Mouse (Mus musculus): Measurements from ENCODE around the gene Zfp207. TPM values are rescaled to one million over a fixed set of nuclear protein-coding genes. Genes with fewer than 3 reads are reported as not detected.
"Not testable (repeated sequence)": the region's sequence is repeated elsewhere in the genome, so short reads cannot be mapped to it uniquely, and the experiment has no call there.

Zfp207 gene
- total RNA-seq, 2 experiments from 2014 or later: 149 to 169 TPM

- no peak for DNase-seq
Observed at GRCm38 (mm10) chr11:80417085-80417484, 34.0 kb downstream of the Zfp207 start.

- DNase-seq: no peak
Observed at GRCm38 (mm10) chr11:80419743-80420142, 36.7 kb downstream of the Zfp207 start.

- DNase-seq: no peak
Observed at GRCm38 (mm10) chr11:80420202-80420984, 37.3 kb downstream of the Zfp207 start.

DNA sequence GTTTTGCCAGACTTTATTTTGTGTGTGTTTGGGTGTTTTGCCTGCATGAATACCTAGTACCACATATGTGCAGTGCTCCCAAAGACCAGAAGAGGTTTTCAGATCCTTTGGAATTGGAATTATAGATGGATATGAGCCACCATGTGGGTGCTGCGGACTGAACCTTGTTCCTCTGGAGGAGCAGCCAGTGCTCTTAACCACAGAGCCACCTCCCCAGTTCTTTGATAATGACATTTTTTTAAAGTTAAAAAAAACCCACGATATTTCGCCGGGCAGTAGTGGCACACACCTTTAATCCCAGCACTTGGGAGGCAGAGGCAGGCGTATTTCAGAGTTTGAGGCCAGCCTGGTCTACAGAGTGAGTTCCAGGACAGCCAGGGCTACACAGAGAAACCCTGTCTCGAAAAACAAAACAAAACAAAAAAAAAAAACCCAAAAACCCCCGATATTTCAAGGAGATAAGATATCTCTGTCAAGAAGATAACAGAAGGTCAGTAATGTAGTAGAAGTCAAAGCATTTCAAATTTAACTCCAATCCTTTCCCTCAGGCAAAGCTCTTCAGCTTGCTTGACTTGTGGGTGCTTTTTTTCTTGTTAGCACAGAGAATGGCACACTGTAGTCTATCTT, 38.5 kb downstream of the Zfp207 start:
- DNase-seq: no peak

DNA sequence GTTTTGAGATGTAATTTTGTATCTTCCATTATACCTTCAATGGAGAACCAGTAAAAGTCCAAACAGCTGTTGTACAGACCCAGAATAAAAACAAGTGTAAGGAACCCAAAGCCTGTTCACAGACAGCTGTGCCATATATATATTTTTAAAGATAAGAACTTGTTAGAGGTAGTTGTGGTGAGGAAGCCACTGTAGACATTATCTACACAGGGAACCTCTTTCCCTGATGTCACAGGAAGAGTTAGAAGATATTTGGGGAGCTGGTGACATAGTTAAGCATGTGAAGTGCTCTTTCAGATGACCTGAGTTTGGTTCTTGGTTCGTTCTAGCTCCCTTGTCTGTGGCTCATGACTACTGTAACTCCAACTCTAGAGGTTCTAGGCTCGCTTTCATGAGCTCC, 41.6 kb downstream of the Zfp207 start:
- DNase-seq: no peak

- no peak for DNase-seq
Observed at GRCm38 (mm10) chr11:80425247-80425778, 42.2 kb downstream of the Zfp207 start.

- DNase-seq: not testable (repeated sequence)
Observed at GRCm38 (mm10) chr11:80426029-80426813, 43.1 kb downstream of the Zfp207 start.

GRCm38 (mm10) chr11:80428381-80429008, 45.4 kb downstream of the Zfp207 start, which contains the start of gene Psmd11:
Psmd11 (plus strand) TSS chr11:80428615.
- peak; percentile 93 to 95 for DNase-seq

DNA sequence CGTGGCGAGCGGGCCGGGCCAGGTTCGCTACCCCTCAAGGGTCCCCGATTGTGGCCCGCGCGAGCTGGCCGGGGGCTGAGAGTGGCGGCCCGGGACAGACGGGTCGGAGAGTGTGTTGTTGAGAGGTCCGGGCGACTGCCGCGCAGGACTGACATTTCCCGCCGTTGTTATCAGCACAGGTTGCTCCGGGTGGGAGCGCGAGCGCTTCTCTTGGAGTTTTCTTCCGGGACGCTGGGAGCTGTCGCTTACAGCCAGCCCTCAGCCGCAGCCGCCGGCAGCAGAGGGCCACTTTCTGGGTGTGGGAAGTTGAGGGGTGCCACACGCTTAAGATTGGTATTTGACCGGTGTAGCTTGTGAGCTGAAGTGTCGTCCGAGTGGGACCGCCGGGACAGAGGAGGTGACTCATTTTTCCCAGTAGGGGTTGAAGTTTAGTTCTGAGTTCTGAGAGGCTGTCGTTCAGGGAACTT, 46.0 kb downstream of the Zfp207 start:
- peak in 1 of 2 experiments; percentile 38 for DNase-seq

GRCm38 (mm10) chr11:80429500-80430166, 46.6 kb downstream of the Zfp207 start:
- DNase-seq: no peak

DNA sequence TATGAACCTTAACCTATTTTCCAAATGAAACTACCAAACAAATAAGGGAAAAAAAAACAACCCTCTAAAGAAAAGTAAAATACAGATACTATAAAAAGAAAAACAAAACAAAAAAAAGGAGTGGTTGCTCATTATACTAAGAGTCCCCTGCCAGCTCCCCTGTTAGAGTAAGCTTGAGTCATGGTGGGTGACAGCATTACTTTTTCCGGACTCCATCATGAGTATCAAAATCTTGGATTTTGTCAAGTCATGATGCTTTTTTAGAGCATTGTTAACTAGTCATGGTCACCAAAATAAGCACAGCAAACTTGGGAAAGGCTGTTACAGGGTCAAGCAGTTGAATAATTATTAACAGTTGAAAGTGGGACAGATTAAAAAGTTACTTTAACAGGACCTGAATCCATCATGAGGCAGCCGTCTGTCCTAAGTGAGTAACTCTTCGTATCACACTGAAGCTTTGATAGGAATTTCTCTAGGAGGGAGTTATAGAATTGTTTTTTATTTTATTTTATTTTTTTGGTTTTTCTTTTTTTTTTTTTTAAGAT, 47.4 kb downstream of the Zfp207 start:
- no peak for DNase-seq

DNA sequence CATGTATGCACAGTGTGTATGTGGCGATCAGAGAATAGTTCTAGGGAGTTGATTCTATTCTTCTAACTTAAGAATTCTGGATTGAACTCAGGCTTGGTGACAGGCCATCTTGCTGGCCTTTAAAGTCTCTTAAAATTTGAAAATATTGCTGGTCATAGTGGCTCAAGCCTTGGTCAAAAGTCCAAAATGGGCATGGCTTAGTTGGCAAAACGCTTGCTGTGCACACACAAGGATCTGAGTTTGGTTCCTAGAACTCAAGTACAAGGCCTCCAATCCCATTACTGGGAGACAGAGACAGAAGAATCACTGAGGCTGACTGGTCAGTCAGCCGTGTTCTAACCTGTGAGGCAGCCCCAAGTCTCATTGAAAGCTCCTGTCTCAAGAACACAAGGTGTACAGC, 63.8 kb downstream of the Zfp207 start:
- DNase-seq: no peak

- DNase-seq: no peak
Observed at GRCm38 (mm10) chr11:80449859-80450258, 66.8 kb downstream of the Zfp207 start.

DNA sequence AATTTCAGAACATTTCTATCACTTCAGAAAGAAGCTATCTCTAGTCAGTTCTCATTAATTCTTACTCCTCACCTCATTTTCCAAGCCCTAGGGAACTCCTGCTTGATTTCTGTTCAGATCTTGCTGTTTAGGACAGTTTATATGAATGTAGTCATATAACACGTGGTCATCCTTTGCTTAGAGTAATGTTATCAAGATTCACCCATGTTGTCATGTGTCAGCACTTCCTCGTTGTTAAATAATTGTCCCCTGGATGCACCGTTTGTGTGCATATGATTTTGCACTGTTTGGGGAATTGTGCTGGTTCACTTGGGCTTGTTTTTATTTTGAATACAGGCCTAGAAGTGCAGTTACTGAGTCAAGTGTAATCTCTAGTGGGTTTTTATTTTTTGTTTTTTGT, 69.2 kb downstream of the Zfp207 start:
- DNase-seq: no peak

- DNase-seq: no peak
Observed at GRCm38 (mm10) chr11:80453198-80453597, 70.1 kb downstream of the Zfp207 start.

Other genes starting within 250 kb of the Zfp207 start
- 10 to 100 TPM in 1 of 2 experiments, 1 to 10 TPM in 1; 9.9 to 12.6 TPM for gene Tefm, start 241.1 kb upstream of the Zfp207 start, total RNA-seq (2021)
- gene Adap2, start 229.2 kb upstream of the Zfp207 start, total RNA-seq (2021): 1 to 10 TPM; 6.0 to 6.5 TPM
- 1 to 10 TPM; 3.8 to 3.9 TPM for gene Rnf135, start 199.4 kb upstream of the Zfp207 start, total RNA-seq (2021)
- gene Rhot1, start 174.3 kb upstream of the Zfp207 start, total RNA-seq (2021): 10 to 100 TPM; 70.9 to 73.4 TPM
- 10 to 100 TPM; 25.0 to 29.2 TPM for gene Rhbdl3, start 82.4 kb upstream of the Zfp207 start, total RNA-seq (2021)
- gene 5730455P16Rik, start 5.2 kb upstream of the Zfp207 start, total RNA-seq (2021): 10 to 100 TPM; 50.1 to 53.0 TPM
- gene Psmd11, start 45.3 kb downstream of the Zfp207 start, total RNA-seq (2021): 100 to 1,000 TPM; 100 to 101 TPM
- gene Cdk5r1, start 93.7 kb downstream of the Zfp207 start, total RNA-seq (2021): 100 to 1,000 TPM; 226 to 242 TPM

Measured in layer of hippocampus, postnatal 36 days (tissue).